Mouse (Mus musculus): ENCODE measurements around the gene Tmem217. TPM values are rescaled to one million over a fixed set of nuclear protein-coding genes. Genes with fewer than 3 reads are reported as not detected.
"Not testable (repeated sequence)": the region's sequence is repeated elsewhere in the genome, so short reads cannot be mapped to it uniquely, and the experiment has no call there.

Gene Tmem217
- total RNA-seq, 2 experiments from 2014 or later = not detected

DNA sequence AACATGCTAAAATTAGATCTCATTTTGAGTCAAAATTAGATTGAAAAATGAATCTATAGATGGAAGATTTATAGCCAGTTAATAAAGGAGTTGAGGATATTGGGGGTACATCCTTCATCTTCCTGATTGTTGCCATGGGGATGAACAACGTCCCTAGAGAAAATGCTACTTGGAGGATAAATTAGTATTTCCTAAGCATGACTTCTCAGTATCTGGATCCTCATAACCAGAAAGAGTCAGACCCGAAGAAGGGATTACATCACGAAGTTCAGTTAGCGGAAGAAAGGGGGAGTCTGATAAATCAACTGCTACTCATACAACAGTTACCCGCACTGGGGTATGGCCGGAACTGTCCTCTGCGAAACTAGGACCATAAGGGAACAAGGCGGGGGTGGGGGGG is 3.2 kb downstream of the Tmem217 start:
- no peak for DNase-seq

DNA sequence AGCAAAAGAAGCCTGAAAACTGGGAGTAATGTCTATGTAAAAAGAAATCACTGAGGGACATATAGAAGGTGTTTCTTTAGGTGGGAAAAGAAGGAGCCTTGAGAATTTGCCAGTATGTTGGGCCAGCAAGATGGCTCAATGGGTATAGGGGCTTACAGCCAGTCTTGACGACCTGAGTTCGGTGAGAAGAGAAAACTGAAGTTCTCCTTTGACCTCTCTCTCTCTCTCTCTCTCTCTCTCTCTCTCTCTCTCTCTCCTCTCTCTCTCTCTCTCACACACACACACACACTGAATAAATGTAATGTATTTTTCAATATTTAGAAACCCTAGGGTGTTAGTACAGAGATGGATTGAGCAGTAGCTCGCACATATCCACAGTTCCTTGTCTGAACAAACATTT is 3.7 kb downstream of the Tmem217 start:
- DNase-seq = no peak

DNA sequence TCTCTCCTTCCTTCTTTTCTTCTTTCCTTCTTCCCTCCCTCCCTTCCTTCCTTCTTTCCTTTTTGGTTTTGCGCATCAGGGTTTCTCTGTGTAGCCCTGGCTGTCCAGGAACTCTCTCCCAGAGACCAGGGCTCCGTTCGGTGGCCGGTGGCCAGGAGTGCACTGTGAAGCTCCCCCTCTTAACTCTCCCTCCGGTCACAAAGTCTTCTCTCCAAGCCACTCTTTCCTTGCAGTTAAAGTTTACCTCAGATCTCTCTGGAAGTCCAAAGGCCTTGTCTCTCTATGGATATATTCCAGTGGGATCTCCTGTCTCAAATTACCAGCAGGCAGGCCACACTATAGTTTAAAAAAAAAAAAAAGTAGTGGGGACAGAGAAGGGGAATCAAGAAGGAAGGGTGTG is 6.9 kb downstream of the Tmem217 start:
- DNase-seq = no peak

DNA sequence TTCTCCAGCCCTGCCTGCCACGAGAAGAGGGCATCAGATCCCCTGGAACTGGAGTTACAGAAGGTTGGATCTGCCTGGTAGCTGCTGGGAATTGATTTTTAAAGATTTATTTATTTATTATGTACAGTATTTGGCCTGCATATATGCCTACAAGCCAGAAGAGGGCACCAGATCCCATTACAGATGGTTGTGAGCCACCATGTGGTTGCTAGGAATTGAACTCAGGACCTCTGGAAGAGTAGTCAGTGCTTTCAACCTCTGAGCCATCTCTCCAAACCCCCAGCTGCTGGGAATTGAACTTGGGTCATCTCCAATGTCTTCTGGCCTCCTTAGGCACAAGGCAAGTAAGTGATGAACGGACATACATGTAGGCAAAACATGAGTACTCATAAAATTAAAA is 8.1 kb downstream of the Tmem217 start:
- no peak for DNase-seq

DNA sequence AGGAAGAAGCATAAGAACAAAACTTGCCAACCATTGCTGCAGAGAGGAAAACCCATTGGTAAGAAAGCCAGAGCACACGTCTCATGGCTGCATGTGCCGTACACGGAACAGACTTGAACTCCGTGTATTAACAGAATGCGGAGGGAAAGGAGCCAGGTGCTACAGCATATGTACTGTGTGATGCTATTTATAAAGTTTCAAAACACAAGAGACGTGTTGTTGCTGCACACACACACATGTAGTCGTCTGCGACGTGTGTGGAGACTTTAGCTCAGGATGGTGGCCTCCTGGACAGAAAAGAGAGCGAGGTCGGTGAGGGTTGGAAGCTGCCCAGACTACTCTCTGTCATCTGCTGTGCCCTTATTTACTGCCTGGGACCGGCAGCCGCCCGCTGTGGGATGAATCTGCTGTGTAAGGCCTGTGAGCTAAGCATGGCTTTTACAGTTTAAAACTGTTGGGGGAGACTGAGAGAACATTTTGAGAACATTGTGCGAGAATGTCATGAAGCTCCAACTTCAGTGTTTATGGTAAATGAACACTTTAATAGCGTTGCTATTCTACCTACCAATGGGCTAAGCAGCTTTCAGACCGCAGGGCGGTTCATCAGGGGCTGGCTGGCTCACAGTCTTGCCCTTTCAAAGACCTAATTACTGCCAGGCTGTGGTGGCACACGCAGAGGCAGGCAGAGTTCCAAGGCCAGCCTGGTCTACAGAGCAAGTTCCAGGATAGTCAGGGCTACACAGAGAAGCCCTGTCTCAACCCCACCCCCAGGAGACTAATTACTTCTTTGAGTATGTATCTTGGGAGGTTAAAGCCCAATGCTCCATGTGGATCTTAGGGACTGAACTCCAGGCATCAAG is 9.1 kb downstream of the Tmem217 start:
- DNase-seq = no peak

DNA sequence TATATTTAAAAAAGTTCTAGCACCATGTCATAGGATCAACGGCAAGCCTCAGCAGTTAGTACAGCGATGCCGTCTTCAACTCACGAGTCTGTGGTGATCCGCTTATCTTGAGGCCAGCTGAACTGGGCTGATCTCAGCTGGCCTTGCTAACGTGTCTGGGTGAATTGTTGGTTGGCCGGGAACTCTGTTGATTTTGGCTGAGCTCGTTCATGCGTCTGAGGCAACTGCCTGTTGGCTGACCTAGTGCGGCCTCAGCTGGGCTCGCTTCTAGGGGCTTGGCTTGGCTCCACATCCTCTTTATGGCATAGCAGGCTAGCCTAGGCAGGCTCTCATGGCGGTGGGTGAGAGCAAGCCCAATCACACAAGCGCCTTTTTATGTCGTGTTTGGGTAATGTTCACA is 10.8 kb downstream of the Tmem217 start:
- DNase-seq = peak; percentile 83

DNA sequence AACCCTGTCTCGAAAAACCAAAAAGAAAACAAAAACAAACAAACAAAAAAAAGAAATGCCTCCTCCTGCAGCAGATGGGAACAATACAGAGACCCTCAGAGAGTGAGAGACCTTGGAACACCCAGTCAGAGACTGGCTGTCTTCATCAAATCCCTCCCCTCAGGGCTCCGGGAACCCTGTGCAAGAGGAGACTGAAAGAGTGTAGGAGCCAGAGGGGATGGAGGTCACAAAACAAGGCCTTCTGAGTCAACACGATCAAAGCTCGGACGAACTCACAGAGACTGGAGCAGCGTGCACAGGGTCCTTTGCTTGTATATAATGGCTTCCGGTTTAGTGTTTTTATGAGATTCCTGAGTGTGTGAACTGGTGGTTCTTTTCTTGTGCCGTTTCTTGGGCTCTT is 11.8 kb downstream of the Tmem217 start:
- no peak for DNase-seq

DNA sequence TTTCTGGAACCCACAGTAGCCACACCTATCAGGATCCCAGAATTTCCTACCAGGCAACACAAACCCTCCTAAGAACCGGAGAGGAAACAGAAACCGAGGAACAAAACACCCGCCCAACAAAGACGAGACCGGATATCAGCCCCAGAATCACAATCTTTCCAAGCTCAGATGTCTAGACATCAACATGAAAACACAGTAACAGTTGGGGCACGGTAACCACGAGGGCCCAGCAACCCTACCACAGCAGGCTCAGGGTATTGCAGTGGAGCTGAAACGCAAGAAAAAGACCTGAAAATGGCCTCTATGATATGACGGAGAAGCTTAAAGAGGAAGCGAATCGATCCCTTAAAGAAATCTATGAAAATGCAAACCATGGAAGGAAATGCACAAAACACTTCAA is 18.3 kb downstream of the Tmem217 start:
- no peak for DNase-seq

DNA sequence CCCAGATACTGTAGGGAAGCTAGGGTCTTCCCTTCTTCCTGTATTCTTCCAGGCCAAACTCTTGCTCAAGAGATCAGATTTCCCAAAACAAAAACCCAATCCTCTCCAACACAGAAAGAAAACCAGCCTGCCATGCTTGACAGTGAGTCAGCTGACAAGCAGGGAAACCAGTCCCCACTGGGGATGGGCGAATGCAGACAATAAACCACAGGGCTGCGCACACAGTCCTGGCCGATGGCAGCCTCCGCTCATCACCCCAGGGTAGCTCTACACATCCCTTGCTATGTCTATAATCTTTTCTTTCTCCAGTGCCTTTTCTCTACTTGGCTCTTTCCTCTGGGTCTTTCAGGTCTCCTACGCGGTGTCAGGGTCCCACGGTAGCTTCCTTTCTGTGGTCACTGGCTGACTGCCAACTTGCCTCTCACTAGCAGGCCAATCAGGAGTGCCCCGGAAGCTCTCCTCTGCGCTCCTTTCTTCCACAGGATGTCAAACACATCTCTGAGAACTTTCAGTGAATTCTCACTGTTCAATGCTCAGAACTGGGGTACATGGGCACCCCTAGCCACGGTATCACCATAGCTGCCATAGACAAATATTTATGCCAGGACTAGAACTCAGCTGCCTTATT is 20.3 kb downstream of the Tmem217 start:
- no peak for DNase-seq

DNA sequence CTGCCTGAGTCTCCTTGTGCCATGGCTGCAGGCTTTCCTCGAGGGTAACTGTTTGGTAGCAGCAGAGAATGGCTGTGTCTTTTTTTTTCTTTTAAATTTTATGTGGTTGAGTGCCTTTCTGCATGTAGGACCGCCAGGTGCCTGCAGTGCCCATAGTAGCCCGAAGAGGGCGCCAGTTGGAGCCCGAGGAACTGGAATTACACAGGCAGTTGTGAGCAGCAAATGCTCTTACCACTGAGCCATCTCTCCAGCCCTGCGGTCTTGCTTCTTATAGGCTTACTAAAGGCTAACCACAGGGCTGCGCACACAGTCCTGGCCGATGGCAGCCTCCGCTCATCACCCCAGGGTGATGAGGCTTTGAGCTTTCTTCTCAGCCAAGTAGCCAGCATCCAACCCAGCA is 20.9 kb downstream of the Tmem217 start:
- no peak for DNase-seq

DNA sequence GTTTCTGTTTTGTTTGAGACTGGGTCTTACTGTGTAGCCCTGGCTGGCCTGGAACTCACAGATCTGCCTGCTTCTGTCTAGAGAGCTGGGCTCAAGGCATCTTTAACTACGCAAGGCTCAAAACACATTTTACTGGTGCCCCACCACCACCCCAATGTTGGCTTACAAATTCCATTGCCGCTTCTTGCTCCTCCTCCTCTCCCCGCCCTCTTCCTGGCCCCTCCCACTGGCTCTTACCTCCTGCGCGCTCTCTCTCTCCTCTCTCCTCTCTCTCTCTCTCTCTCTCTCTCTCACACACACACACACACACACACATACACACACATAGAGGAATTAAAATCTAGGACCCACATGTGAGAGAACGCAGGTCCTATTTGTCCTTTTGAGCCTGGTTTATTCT is 21.7 kb downstream of the Tmem217 start:
- DNase-seq = no peak

DNA sequence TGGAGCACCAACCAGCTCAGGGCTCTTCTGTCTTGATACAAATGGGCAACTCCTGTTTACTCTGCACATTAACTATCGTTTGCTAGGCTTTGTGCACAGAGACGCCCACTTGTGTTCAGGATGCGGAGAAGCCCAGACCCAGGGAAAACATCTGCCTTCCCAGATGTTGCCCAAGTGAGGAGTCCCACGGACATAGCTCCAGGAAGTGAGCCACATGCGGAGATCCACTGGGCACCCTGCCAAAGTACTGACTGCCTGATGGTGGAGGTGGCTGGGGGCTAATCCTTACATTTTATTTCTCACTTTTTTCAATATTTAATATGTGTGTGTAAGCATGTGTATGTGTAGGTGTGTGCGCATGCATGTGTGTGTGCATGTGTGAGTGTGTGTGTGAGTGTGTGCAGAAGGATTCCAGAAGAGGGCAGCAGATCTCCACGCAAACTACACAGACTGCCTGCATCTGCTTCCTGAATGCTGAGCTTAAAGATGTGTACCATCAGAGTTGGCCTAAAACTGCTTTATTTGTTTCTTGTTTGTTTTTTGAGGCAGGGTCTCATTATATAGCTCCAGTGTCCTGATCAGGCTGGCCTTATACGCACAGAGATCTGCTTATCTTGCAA is 23.5 kb downstream of the Tmem217 start:
- DNase-seq = peak; percentile 48

DNA sequence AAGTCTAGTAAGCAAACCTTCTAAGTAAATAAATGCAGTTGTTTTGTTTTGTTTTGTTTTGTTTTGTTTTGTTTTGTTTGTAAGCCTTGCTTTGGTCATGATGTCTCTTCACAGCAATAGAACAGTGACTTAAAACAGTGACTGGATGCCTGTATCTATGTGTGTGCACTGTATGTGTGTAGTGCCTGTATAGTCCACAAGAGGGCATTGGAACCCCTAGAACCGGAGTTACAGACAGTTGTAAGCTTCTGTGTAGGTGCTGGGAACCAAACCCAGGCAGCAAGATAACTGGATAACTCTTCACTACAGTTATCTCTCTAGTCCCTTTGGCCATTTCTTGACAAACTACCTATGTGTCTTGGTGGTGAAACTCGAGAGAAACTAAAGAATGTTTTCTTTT is 26.6 kb downstream of the Tmem217 start:
- DNase-seq = no peak

DNA sequence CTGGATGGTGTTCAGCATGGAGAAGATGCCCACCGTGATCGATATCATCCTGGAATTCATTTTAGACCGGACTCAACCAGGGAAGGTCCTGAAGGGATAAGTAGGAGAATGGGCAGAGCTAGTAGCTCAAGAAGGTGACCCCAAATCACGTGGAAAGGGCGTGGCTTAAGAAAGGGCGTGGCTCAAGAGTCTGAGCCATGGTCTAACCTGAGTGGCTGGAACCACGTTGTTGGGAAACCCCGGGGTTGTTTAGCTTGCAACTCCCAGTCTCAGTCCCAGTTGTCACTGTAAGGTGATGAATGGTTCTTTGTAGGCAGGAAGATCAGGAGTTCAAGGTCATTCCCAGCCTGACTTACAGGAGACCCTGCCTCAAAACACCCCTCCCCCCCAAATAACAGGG is 32.5 kb downstream of the Tmem217 start:
- DNase-seq = no peak

DNA sequence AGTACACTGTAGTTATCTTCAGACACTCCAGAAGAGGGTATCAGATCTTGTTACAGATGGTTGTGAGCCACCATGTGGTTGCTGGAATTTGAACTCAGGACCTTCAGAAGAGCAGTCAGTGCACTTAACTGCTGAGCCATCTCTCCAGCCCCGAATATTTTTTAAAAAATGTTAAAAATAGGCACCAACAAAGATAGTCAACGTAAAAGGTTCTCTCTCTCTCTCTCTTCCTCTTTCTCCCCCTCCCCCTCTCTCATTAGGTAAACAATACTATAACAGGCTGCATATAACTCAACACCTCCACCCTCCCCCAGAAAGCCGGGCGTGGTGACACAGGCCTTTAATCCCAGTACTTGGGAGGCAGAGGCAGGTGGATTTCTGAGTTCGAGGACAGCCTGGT is 33.5 kb downstream of the Tmem217 start:
- not testable (repeated sequence) for DNase-seq

DNA sequence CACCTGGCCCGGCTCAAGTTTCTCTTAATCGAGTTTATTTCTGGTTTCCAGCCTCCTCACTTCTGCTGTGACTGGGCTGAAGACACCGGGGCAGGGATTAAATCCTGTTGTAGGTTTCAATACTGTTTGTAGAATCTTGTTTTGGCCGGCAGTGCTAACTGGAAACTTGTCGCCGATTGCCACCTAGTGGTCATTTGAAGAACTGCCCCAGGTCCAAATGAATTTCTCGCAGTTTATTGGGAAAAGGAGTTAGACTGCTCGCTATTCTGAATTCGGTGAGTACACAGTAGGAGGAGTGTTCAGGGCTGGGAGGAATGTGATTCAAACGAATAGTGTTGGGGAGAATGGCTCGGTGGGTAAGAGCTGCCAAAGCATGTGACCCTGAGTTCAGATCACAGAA is 37.8 kb downstream of the Tmem217 start:
- DNase-seq = peak; percentile 87

DNA sequence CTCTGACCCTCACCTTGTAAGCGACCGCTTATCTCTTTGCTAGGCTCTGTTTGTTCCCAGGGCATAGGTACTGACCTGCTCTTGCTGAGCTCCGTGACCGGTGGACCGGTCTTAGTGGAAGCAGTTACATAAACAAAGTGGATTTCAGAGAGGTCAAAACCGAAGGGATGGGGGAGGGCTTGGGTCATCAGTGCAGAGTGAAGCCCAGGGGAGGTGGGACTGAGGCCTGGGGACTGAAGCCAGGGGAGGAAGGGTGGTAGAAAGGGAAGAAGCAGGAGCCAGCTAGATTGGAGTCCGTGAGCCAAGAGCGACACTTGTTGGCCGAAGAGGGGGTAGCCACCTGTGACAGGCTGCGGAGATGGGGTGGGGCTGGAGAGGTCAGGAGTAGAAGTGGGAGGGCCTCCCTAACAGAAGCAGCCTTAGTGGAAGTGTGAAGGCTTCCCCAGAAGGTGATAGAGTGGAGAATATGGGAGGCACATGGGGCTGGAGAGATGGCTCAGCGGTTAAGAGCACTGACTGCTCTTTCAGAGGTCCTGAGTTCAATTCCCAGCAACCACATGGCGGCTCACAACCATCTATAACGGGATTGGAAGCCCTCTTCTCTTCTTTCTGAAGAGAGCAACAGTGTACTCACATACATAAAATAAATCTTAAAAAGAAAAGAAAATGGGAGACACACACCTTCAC is 39.0 kb downstream of the Tmem217 start:
- peak; percentile 84 for DNase-seq

DNA sequence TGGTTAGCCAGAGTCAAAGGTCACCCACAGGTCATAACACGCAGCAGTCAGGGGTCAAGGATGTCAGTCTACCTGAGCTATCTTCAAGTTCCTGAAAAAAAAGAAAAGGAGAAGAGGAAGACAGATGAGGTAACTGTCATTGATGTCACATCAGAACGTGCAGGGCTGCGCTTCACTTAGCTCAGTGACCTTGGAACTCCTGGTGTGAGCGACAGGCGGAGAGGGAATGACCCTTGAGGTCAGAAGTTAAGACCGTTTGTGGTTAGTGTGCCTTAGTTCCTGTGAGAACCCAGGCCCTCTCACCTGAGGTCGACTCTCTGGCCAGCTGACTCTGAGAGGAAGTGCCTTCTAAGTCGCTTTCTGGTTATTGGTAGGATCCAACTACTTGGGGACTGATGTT is 41.5 kb downstream of the Tmem217 start:
- DNase-seq = no peak

DNA sequence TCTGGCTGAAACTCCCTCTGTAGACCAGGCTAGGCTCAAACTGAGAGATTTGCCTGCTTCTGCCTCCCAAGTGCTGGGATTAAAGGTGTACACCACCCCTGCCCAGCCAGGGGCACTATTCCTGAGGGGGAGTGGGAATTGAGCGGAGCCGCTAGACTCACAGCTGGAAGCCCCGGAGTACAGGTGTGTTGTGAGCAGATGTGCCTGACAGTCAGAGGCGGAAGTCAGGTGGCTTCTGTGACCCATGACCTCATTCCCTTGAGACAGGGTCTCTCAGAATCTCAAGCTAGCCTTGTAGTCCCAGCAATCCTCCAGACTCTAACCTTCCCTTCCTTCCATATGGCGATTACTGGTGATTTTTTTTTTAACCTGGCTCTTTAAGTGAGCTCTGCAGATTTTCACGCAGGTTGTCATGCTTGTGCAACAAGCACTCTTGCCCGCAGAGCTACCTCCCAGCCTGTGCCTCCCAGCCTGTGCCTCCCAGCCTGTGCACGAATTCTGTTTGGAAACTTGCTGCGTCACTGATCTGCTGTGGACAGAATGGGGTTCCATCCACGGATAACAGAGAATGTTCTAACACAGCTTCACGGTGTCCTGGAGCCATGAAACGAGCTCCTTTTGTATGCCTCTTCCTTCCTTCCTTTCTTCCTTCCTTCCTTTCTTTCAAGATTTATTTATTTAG is 43.1 kb downstream of the Tmem217 start:
- DNase-seq = no peak

DNA sequence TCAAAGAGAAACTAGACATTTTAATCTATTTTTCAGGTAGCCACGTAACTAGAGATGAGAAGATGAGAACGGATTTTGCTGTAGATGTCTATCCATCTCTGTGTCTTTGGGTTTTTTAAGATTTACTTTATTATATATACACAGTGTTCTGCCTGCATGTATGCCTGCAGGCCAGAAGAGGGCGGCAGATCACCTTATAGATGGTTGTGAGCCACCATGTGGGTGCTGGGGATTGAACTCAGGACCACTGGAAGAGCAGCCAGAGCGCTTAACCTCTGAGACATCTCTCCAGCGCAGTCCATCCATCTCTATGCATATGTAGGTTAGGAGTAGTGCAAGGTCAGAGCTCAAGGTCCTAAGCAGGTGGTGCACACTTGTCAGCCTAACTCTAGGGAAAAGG is 48.5 kb downstream of the Tmem217 start:
- no peak for DNase-seq

DNA sequence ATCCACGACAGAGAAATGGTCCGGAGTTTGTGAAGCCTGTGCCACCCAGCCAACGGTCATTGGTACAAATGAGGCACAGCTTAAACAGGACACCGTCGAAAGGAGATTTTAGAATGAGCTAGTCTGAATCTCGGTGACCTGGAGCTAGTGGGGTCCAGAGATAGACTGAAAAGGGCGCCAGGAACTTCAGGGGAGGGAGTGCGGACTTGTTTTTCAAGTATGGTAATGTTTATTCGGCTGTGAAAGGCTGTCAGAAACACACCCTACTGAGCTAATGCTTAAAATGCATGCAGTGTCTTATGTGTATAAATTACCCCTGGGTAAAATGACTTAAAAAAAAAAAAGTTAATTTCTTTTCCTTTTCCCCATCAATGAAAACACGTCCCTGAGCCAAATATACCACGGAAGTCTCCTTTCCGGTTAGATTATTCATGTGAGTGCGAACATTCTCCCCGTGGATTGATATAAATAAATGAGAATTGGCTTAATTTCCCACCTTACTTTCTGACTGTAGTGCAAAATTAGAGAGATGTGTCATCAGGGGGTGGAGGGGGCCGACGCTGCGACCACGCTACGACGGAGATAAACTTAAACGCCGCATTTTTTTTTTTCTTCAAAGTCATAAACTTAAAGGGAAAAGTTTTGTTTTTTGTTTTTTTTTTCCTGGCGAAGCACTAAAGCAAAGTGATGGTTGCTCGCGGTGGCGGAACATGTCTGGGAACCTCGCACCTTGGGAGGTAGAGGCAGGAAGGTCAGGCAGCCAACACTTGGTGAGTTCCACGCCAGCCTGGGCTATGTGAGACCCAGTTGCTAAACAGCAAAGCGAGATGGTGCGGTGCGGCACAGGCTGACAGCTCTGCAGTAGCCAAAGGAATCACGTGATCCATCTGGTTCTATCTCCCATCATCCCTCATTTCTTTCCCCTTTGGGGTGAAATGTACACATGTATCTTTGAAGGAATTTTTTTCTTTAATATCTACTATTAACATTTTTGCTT is 49.2 kb downstream of the Tmem217 start:
- no peak for DNase-seq

Data from heart, postnatal 4 days (tissue).